Mouse (Mus musculus): ENCODE measurements around the gene Rps11.

DNA sequence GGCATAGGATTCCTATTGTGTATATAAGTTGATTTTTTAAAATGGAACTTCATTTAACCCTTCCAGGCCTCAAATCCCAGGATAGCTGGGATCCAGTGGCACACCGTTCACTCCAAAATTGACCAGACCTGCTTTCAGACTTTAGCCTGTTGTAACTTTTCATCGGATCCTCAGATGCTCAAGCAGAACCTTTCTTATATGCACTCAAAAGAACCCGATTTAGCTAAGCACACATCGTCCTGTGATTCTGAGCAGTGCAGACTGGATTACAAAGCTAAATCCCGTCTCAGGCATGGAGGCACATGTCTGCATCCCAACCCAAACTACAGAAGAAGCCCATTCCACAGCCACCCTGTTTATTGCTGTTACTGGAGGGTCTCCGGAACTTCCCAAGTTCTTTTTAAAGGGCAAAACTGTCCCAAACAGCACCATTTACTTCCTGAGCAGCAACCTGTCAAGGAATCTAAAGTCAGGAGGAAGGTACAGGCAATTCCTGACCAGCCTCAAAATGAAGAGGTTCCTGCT lies 3.5 kb upstream of the Rps11 start:
- TF ChIP-seq POLR2A (IDR thresholded peaks at IDR 0.05; ENCODE audit: low read depth, low read length) (no peak), CTCF (conservative IDR thresholded peaks at IDR 0.05; ENCODE audit: insufficient read depth, insufficient read length, low read depth, low read length) (no peak)

All from kidney, adult 2 months (tissue).